Mouse (Mus musculus): ENCODE measurements around the gene Hspbap1. TPM values are rescaled to one million over a fixed set of nuclear protein-coding genes. Genes with fewer than 3 reads are reported as not detected.

Gene Hspbap1
- total and polyA plus RNA-seq, 2 experiments from 2014 or later = 4.7 to 5.3 TPM

DNA sequence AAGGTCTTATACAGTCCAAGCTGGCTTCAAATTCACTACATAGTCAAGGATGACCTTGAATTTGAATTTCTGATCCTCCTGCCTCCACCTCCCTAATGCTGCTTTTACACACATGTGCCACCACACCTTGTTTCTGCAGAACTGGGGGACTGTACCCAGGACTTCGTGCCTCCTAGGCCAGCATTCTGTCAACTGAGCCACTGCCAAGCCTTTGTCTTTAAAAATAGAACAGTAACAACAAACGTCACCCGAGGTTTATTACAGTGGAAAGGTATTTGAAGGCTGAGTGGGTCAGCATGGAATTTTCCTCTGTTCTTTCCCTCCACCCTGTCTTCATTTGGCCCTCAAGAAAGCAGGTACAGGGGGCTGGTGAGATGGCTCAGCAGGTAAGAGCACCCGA, 85.7 kb downstream of the Hspbap1 start:
- Histone ChIP-seq H3K36me3 (ENCODE audit: insufficient read depth, low read length) (no peaks in the 10 kb centered on the region), H3K9me3 (ENCODE audit: low read length) (no peaks in the 10 kb centered on the region), H3K27ac (ENCODE audit: low read depth, low read length) (no peak overlapping the region), H3K4me3 (ENCODE audit: low read depth, low read length) (no peak overlapping the region), H3K9ac (replicated peaks; ENCODE audit: low read length, poor library complexity, severe bottlenecking) (no peak overlapping the region), H3K4me2 (ENCODE audit: low read depth, low read length, poor library complexity, severe bottlenecking) (no peak overlapping the region), H3K27me3 (ENCODE audit: insufficient read depth, low read length) (no peaks in the 10 kb centered on the region), H3K4me1 (ENCODE audit: insufficient read depth, low read length) (no peaks in the 10 kb centered on the region)
- 85% methylated on average over 4 of the region's 4 CpGs for WGBS
- no peak for TF ChIP-seq CTCF (IDR thresholded peaks at IDR 0.05)
- no peak for ATAC-seq (ENCODE audit: low FRiP score)
- no peak for DNase-seq (ENCODE audit: low spot score)

DNA sequence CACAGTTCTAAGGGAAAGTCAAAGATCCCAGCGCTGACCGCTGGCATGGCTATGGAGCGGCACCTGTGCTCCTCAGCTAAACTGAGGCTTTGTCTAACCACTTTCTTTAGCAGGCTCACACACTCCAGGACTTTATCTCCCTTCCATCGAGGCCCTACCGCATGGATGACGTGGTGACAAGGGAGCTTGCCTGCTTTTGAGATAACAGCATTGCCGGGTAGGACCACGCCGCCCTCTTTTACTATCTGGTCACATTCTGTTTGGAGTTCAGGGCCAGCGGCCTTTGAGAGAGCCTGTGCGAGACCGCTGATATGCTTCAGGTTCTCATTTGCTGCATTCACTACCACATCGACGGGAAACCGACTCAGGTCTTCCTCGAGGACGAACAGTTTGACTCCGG, 86.6 kb downstream of the Hspbap1 start:
- TF ChIP-seq CTCF (IDR thresholded peaks at IDR 0.05) = no peak
- WGBS = 94% methylated on average over 18 of the region's 18 CpGs
- no peak overlapping the region for H3K4me3 ChIP-seq (ENCODE audit: low read depth, low read length)
- no peaks in the 10 kb centered on the region for H3K36me3 ChIP-seq (ENCODE audit: insufficient read depth, low read length)
- H3K27ac ChIP-seq (ENCODE audit: low read depth, low read length) = no peak overlapping the region
- no peaks in the 10 kb centered on the region for H3K4me1 ChIP-seq (ENCODE audit: insufficient read depth, low read length)
- no peak overlapping the region for H3K4me2 ChIP-seq (ENCODE audit: low read depth, low read length, poor library complexity, severe bottlenecking)
- no peak for ATAC-seq (ENCODE audit: low FRiP score)
- no peak overlapping the region for H3K9ac ChIP-seq (replicated peaks; ENCODE audit: low read length, poor library complexity, severe bottlenecking)
- DNase-seq (ENCODE audit: low spot score) = no peak
- no peaks in the 10 kb centered on the region for H3K27me3 ChIP-seq (ENCODE audit: insufficient read depth, low read length)
- H3K9me3 ChIP-seq (ENCODE audit: low read length) = no peaks in the 10 kb centered on the region

DNA sequence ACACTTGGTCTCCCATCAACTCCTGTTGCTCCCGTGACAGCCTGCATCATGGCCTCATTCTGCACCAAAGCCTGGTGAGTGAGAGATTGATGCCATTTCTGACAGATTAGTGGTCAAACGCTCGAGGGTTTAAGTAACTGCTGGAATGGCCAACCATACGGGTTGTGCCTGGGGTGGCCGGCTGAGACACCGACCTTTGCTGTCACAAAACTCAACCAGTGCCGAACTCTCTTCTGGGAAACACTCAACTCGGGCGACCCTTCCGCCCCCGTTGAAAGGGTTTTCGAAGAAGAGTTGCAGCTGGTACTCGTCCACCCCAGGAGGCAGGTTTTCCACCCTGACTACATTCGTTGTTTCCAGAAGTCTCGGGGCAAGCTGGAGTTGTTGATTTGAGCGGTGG, 90.1 kb downstream of the Hspbap1 start:
- TF ChIP-seq CTCF (IDR thresholded peaks at IDR 0.05) = no peak
- Histone ChIP-seq H3K36me3 (ENCODE audit: insufficient read depth, low read length) (no peaks in the 10 kb centered on the region), H3K4me2 (ENCODE audit: low read depth, low read length, poor library complexity, severe bottlenecking) (no peak overlapping the region), H3K4me1 (ENCODE audit: insufficient read depth, low read length) (no peaks in the 10 kb centered on the region), H3K9me3 (ENCODE audit: low read length) (no peaks in the 10 kb centered on the region), H3K4me3 (ENCODE audit: low read depth, low read length) (no peak overlapping the region), H3K9ac (replicated peaks; ENCODE audit: low read length, poor library complexity, severe bottlenecking) (no peak overlapping the region), H3K27me3 (ENCODE audit: insufficient read depth, low read length) (no peaks in the 10 kb centered on the region), H3K27ac (ENCODE audit: low read depth, low read length) (no peak overlapping the region)
- DNase-seq (ENCODE audit: low spot score) = no peak
- no peak for ATAC-seq (ENCODE audit: low FRiP score)
- WGBS = 90% methylated on average over 16 of the region's 16 CpGs

DNA sequence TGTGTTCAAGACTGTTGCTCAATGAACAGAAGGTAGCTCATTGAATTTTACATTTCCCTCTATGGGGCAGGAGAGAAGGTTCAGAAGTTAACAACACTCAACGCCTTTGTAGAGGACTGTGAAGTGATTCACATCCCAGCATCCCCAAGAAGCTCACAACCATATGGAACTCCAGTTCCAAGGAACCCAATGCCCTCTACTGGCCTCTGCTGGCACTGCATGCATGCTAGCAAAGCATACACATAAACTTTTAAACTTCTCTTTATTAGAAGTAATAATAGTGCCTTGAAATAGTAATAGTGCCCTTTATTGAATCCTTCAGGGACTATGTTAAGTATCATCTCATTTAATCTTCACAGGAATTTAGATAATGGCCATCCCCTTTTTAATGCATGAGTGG, 91.9 kb downstream of the Hspbap1 start:
- Histone ChIP-seq H3K27me3 (ENCODE audit: insufficient read depth, low read length) (no peaks in the 10 kb centered on the region), H3K9me3 (ENCODE audit: low read length) (no peaks in the 10 kb centered on the region), H3K36me3 (ENCODE audit: insufficient read depth, low read length) (no peaks in the 10 kb centered on the region), H3K9ac (replicated peaks; ENCODE audit: low read length, poor library complexity, severe bottlenecking) (no peak overlapping the region), H3K27ac (ENCODE audit: low read depth, low read length) (no peak overlapping the region), H3K4me3 (ENCODE audit: low read depth, low read length) (no peak overlapping the region), H3K4me1 (ENCODE audit: insufficient read depth, low read length) (no peaks in the 10 kb centered on the region), H3K4me2 (ENCODE audit: low read depth, low read length, poor library complexity, severe bottlenecking) (no peak overlapping the region)
- DNase-seq (ENCODE audit: low spot score) (no peak), ATAC-seq (ENCODE audit: low FRiP score) (no peak)
- TF ChIP-seq CTCF (IDR thresholded peaks at IDR 0.05) = peak; percentile 44
- WGBS = 97% methylated on average over 1 of the region's 1 CpGs

DNA sequence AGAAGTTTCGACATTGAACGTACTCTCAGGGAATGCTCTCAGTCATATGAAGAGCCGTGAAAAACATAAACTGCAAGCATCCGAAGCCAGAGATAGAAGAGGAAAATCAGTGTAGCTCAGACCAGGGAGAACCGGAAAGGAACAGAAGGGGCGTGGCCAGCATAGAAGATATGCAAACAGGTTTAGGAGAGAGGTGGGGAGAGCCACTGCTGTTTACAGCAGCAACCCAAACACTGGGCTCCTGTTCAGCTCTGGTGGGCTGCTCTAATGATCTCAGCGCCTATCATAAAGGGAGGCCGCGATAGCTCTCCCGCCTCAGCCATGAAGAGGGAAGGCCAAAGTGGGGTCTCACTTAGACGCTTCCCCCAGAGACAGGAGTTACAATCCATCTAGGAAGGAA, 97.6 kb downstream of the Hspbap1 start:
- WGBS = 83% methylated on average over 11 of the region's 11 CpGs
- no peak overlapping the region for H3K9ac ChIP-seq (replicated peaks; ENCODE audit: low read length, poor library complexity, severe bottlenecking)
- no peak overlapping the region for H3K4me2 ChIP-seq (ENCODE audit: low read depth, low read length, poor library complexity, severe bottlenecking)
- H3K4me3 ChIP-seq (ENCODE audit: low read depth, low read length) = no peak overlapping the region
- H3K4me1 ChIP-seq (ENCODE audit: insufficient read depth, low read length) = no peaks in the 10 kb centered on the region
- no peaks in the 10 kb centered on the region for H3K36me3 ChIP-seq (ENCODE audit: insufficient read depth, low read length)
- no peaks in the 10 kb centered on the region for H3K9me3 ChIP-seq (ENCODE audit: low read length)
- TF ChIP-seq CTCF (IDR thresholded peaks at IDR 0.05) = no peak
- no peak for ATAC-seq (ENCODE audit: low FRiP score)
- no peak for DNase-seq (ENCODE audit: low spot score)
- H3K27ac ChIP-seq (ENCODE audit: low read depth, low read length) = no peak overlapping the region
- H3K27me3 ChIP-seq (ENCODE audit: insufficient read depth, low read length) = peaks cover 14% of the 10 kb centered on the region

DNA sequence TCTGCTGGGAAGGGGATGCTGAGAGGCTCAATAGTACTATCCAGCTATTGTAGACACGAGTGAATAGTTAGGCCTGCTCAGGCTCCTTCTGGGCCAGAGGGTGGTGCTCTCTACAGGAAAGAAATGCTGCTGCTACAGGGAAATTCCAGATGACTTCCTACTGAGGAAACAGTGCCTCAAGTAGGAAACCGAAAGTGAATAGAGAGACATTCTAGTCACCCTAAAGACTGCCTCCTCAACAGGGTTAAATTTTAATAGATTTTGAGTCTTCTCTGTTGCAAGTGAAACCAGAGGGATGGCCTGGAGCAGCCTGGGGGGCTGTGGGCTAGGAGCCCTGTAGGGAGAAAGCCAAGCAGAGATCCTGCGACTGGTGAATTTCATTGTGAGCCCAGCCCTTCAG, 99.0 kb downstream of the Hspbap1 start:
- 37% methylated on average over 3 of the region's 3 CpGs for WGBS
- H3K36me3 ChIP-seq (ENCODE audit: insufficient read depth, low read length) = no peaks in the 10 kb centered on the region
- H3K9me3 ChIP-seq (ENCODE audit: low read length) = no peaks in the 10 kb centered on the region
- TF ChIP-seq CTCF (IDR thresholded peaks at IDR 0.05) = peak; percentile 22; the same call in 1 of the 2 replicates
- H3K27ac ChIP-seq (ENCODE audit: low read depth, low read length) = no peak overlapping the region
- ATAC-seq (ENCODE audit: low FRiP score) (no peak), DNase-seq (ENCODE audit: low spot score) (no peak)
- H3K4me3 ChIP-seq (ENCODE audit: low read depth, low read length) = no peak overlapping the region
- no peak overlapping the region for H3K9ac ChIP-seq (replicated peaks; ENCODE audit: low read length, poor library complexity, severe bottlenecking)
- H3K4me1 ChIP-seq (ENCODE audit: insufficient read depth, low read length) = no peaks in the 10 kb centered on the region
- no peak overlapping the region for H3K4me2 ChIP-seq (ENCODE audit: low read depth, low read length, poor library complexity, severe bottlenecking)
- H3K27me3 ChIP-seq (ENCODE audit: insufficient read depth, low read length) = peaks cover 15% of the 10 kb centered on the region
